Mouse (Mus musculus): ENCODE measurements at regions not wholly inside any gene's neighbourhood (a gene's known extent, or its start where the extent isn't known, plus 50 kb on each side); places are given as distances from the start of the nearest gene placed in this dataset.

- DNase-seq (ENCODE audit: extremely low read depth) = no peak
- no peak overlapping the region for H3K27ac ChIP-seq (ENCODE audit: insufficient read depth, low read depth)
- no peaks in the 10 kb centered on the region for H3K79me2 ChIP-seq (replicated peaks; ENCODE audit: control insufficient read depth, extremely low read depth, insufficient read depth, poor library complexity, severe bottlenecking)
- H3K4me2 ChIP-seq (ENCODE audit: insufficient read depth, low read depth, poor library complexity, severe bottlenecking) = no peak overlapping the region
- in situ Hi-C loops (cut with MboI; ENCODE audit: low pct_ligation_motif_present, low pct_unique_long_range_greater_than_20kb, low sequenced_read_pairs) (no loop called here), dilution Hi-C loops (cut with MboI; ENCODE audit: extremely low pct_ligation_motif_present, extremely low pct_unique_long_range_greater_than_20kb, low sequenced_read_pairs) (no loop called here)
- no peak for TF ChIP-seq MEF2A (IDR thresholded peaks at IDR 0.05; ENCODE audit: borderline replicate concordance, low read depth, low read length)
- TF ChIP-seq TCF12 (IDR thresholded peaks at IDR 0.05; ENCODE audit: low read depth, low read length) = no peak
- no peak for TF ChIP-seq POLR2AphosphoS2 (IDR thresholded peaks at IDR 0.05; ENCODE audit: low read depth, low read length)
- TF ChIP-seq UBTF (IDR thresholded peaks at IDR 0.05; ENCODE audit: low read depth, low read length) = no peak
- no peak for TF ChIP-seq SIN3A (IDR thresholded peaks at IDR 0.05; ENCODE audit: low read length)
- TF ChIP-seq CHD1 (IDR thresholded peaks at IDR 0.05; ENCODE audit: low read depth, low read length) = no peak
- no peak for TF ChIP-seq CHD2 (IDR thresholded peaks at IDR 0.05; ENCODE audit: low read length)
- no peak for TF ChIP-seq PAX5 (IDR thresholded peaks at IDR 0.05; ENCODE audit: low read length)
- TF ChIP-seq RAD21 (IDR thresholded peaks at IDR 0.05; ENCODE audit: low read depth, low read length) = no peak
- TF ChIP-seq ZNF384 (IDR thresholded peaks at IDR 0.05; ENCODE audit: low read depth, low read length) = no peak
- no peak for TF ChIP-seq MAZ (IDR thresholded peaks at IDR 0.05; ENCODE audit: low read depth, low read length)
- no peak for TF ChIP-seq KAT2A (IDR thresholded peaks at IDR 0.05; ENCODE audit: insufficient replicate concordance, low read length)
- no peak for TF ChIP-seq NRF1 (IDR thresholded peaks at IDR 0.05; ENCODE audit: low read depth, low read length)
- no peak for TF ChIP-seq BHLHE40 (IDR thresholded peaks at IDR 0.05; ENCODE audit: low read depth, low read length)
- no peak for TF ChIP-seq ZC3H11A (IDR thresholded peaks at IDR 0.05; ENCODE audit: low read depth, low read length)
- TF ChIP-seq TBP (conservative IDR thresholded peaks at IDR 0.05; ENCODE audit: low read depth, low read length) = no peak
- no peaks in the 10 kb centered on the region for H3K27me3 ChIP-seq (replicated peaks)
- H3K4me3 ChIP-seq (replicated peaks in 1 of 3; ENCODE audit: low read depth in 2 of 3, low read length in 2 of 3, poor library complexity in 1 of 3) = no peak overlapping the region
- no peaks in the 10 kb centered on the region for H3K4me1 ChIP-seq (ENCODE audit: control insufficient read depth in 1 of 2, insufficient read depth in 2 of 2)
- peaks cover 68% of the 10 kb centered on the region for H3K9me3 ChIP-seq (replicated peaks; ENCODE audit: low read length)
- no peak overlapping the region for H3K9ac ChIP-seq (ENCODE audit: insufficient read depth, low read depth)
- no peaks in the 10 kb centered on the region for H3K36me3 ChIP-seq (replicated peaks in 1 of 2; ENCODE audit: control insufficient read depth in 1 of 2, insufficient read depth in 1 of 2, low read length in 1 of 2)
Measured at GRCm38 (mm10) chr2:171230536-171230935, 498.9 kb downstream of the Dok5 start.

GRCm38 (mm10) chr2:171228229-171228628 lies 496.6 kb downstream of the Dok5 start:
- DNase-seq (ENCODE audit: extremely low read depth) = no peak
- dilution Hi-C loops (cut with MboI; ENCODE audit: extremely low pct_ligation_motif_present, extremely low pct_unique_long_range_greater_than_20kb, low sequenced_read_pairs) = no loop called here
- no peak overlapping the region for H3K27ac ChIP-seq (ENCODE audit: insufficient read depth, low read depth)
- H3K36me3 ChIP-seq (replicated peaks in 1 of 2; ENCODE audit: control insufficient read depth in 1 of 2, insufficient read depth in 1 of 2, low read length in 1 of 2) = no peaks in the 10 kb centered on the region
- H3K9ac ChIP-seq (ENCODE audit: insufficient read depth, low read depth) = no peak overlapping the region
- H3K4me1 ChIP-seq (ENCODE audit: control insufficient read depth in 1 of 2, insufficient read depth in 2 of 2) = no peaks in the 10 kb centered on the region
- no peak overlapping the region for H3K4me3 ChIP-seq (replicated peaks in 1 of 3; ENCODE audit: low read depth in 2 of 3, low read length in 2 of 3, poor library complexity in 1 of 3)
- H3K9me3 ChIP-seq (replicated peaks; ENCODE audit: low read length) = peaks cover 74% of the 10 kb centered on the region
- H3K79me2 ChIP-seq (replicated peaks; ENCODE audit: control insufficient read depth, extremely low read depth, insufficient read depth, poor library complexity, severe bottlenecking) = no peaks in the 10 kb centered on the region
- in situ Hi-C loops (cut with MboI; ENCODE audit: low pct_ligation_motif_present, low pct_unique_long_range_greater_than_20kb, low sequenced_read_pairs) = no loop called here
- no peak overlapping the region for H3K4me2 ChIP-seq (ENCODE audit: insufficient read depth, low read depth, poor library complexity, severe bottlenecking)
- no peaks in the 10 kb centered on the region for H3K27me3 ChIP-seq (replicated peaks)
- no peak for TF ChIP-seq MAFK (IDR thresholded peaks at IDR 0.05; ENCODE audit: insufficient replicate concordance, low read length)
- no peak for TF ChIP-seq USF2 (conservative IDR thresholded peaks at IDR 0.05; ENCODE audit: low read depth, low read length)
- no peak for TF ChIP-seq RCOR1 (conservative IDR thresholded peaks at IDR 0.05; ENCODE audit: low read depth, low read length)
- TF ChIP-seq KAT2A (IDR thresholded peaks at IDR 0.05; ENCODE audit: insufficient replicate concordance, low read length) = no peak
- no peak for TF ChIP-seq GABPA (IDR thresholded peaks at IDR 0.05; ENCODE audit: insufficient replicate concordance, low read depth, low read length)
- no peak for TF ChIP-seq POLR2AphosphoS2 (IDR thresholded peaks at IDR 0.05; ENCODE audit: low read depth, low read length)
- TF ChIP-seq ZNF384 (IDR thresholded peaks at IDR 0.05; ENCODE audit: low read depth, low read length) = no peak
- no peak for TF ChIP-seq CTCF (conservative IDR thresholded peaks at IDR 0.05 in 1 of 2, IDR thresholded peaks at IDR 0.05 in 1 of 2; ENCODE audit: low read depth in 2 of 2, low read length in 2 of 2)
- no peak for TF ChIP-seq ETS1 (conservative IDR thresholded peaks at IDR 0.05; ENCODE audit: low read depth, low read length)
- TF ChIP-seq NELFE (IDR thresholded peaks at IDR 0.05; ENCODE audit: low read depth, low read length) = no peak
- TF ChIP-seq ZKSCAN1 (IDR thresholded peaks at IDR 0.05; ENCODE audit: borderline replicate concordance, low read depth, low read length) = no peak
- TF ChIP-seq JUND (conservative IDR thresholded peaks at IDR 0.05; ENCODE audit: low read depth, low read length) = no peak
- TF ChIP-seq HCFC1 (IDR thresholded peaks at IDR 0.05; ENCODE audit: low read depth, low read length) = no peak

All from CH12.LX (cell line).